Mouse (Mus musculus) limb, embryonic 10.5 days (tissue): ENCODE data around the gene Foxp1. TPM values are rescaled to one million over a fixed set of nuclear protein-coding genes. Genes with fewer than 3 reads are reported as not detected.

Source experiments
- DNase-seq: peaks from one replicate; pipeline ENCODE4 v3.0.0-alpha.2; 2017; ENCODE audit warnings: low spot score
- H3K27ac ChIP-seq: fragments of 300-500 bp; sonication (generic); 2 replicates; pipeline ENCODE4 v1.5.1; 2016; ENCODE audit warnings: mild to moderate bottlenecking
- H3K27me3 ChIP-seq: fragments of 300-500 bp; sonication (generic); 2 replicates; pipeline ENCODE4 v1.6.1; 2016; ENCODE audit warnings: low read depth, mild to moderate bottlenecking; ENCODE audit not compliant: poor library complexity, severe bottlenecking
- H3K36me3 ChIP-seq: fragments of 300-500 bp; sonication (generic); 2 replicates; pipeline ENCODE4 v1.6.1; 2016; ENCODE audit warnings: mild to moderate bottlenecking, moderate library complexity
- H3K4me1 ChIP-seq: fragments of 300-500 bp; sonication (generic); 2 replicates; pipeline ENCODE4 v1.6.1; 2016
- H3K4me3 ChIP-seq: fragments of 300-500 bp; sonication (generic); 2 replicates; pipeline ENCODE4 v1.5.1; 2016; ENCODE audit warnings: mild to moderate bottlenecking, moderate library complexity
- H3K9me3 ChIP-seq: fragments of 300-500 bp; sonication (generic); replicated peaks from 2 replicates; pipeline ENCODE4 v1.6.1; 2016; ENCODE audit warnings: mild to moderate bottlenecking
- WGBS: fragments of 180-500 bp; shearing (Covaris S2); methylation state at CpG from one replicate; pipeline ENCODE4 v1.1.7; 2016; 5-methylcytosine and 5-hydroxymethylcytosine counted together
- polyA plus RNA-seq: library from polyadenylated mRNA; unstranded; fragments of >200 nt; fragmentation: Nextera tagmentation; extraction: Ambion mirVana; gene quantifications from 2 replicates; pipeline ENCODE4 v1.2.1, GENCODE M21; 2016

Gene Foxp1
- 30.6 and 47.3 TPM in 2 replicates for polyA plus RNA-seq

DNA sequence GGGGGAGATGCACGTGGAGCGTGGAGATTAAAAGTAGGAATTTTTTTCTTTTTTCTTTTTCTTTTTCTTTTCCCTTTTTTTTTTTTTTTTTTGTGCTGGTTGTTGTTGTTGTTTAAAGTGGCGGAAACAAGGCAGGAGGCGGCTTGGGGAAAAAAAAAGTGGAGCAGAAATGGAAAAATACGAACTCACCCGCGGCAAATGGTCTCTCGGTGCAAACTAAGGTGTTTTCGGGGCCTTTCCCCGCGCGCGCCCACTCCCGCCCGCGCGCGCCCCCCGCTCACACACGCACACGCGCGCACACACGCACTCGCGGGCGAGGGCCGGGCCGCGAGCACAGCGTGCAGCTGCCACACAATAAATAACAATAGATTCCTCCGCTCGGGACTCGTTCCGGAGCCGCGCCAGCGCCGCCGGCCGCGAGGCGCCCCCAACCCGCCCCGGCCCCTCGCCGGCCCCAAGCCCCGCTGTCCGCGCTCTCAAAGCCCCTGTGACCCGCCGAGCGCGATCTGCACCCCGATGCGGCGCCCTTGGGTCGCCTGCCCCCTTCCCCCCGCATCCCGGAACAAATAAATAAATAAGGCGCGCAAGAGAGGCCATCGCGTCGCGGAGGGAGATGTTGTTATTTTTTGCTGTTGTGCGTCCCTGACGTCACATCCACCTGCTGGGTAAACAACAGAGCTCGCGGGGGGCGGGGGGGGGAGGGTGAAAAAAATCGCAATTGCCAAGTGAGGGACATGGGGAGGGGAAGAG, at the start of gene Foxp1:
TSS of gene Foxp1 (minus strand) at position 363 of the 750 bp plus-strand sequence.
- Histone ChIP-seq H3K9me3 (0 out of 2 replicates have a peak, but pooled peaks cover 2% of the 10 kb centered on the region), H3K4me3 (peak within 1 kb of the TSS; percentile 84), H3K27me3 (peaks cover 22% of the 10 kb centered on the region), H3K27ac (peak within 1 kb of the TSS; percentile 97), H3K36me3 (peaks cover 13% of the 10 kb centered on the region), H3K4me1 (peaks cover 39% of the 10 kb centered on the region)
- peak; percentile 83 for DNase-seq
- under 1% methylated on average over 72 of the region's 72 CpGs for WGBS

DNA sequence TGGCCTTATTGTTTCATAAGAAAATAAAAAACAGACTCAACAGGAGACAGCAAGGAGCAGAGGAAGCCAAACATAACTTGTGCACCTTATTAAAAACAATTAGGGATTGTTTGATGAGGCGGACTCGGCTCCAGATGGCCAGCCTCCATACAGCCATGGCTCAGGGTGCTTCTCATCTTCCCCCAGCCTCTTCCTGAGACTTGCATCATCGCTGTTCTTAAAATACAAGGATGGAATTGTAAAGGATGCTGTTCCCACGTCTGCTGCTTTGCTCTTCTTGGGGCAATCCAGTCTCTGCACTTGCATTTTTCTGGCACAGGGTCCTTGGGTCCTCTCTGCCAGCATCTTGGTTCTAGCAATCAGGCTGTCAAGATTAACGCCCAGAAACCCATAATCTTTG, 49.5 kb upstream of the Foxp1 start:
- DNase-seq, result no peak
- Histone ChIP-seq H3K36me3 (no peaks in the 10 kb centered on the region), H3K27me3 (no peaks in the 10 kb centered on the region), H3K9me3 (no peaks in the 10 kb centered on the region), H3K4me3 (no peak overlapping the region), H3K4me1 (peaks cover 4% of the 10 kb centered on the region; the same call in 1 of the 2 replicates), H3K27ac (no peak overlapping the region)
- WGBS, result 77% methylated on average over 5 of the region's 5 CpGs

DNA sequence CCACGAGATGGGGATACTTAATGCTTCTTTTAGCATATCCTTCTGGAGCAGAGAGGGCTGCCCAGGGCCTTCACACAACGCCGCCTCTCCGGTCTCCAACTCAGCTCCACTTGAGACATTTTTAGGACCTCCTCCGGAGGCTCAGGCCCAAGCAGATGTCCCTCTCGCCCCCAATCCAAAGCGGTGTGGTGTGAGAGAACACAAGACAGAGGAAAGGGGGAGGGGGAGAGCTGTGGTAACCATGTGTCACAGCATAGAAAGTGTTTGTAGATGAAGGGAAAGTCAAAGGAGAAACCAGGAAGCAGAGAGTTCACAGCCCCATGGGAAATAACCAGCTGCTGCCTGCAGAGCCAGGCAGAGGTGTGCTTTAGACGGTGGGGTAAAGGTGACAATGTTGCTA, 44.4 kb upstream of the Foxp1 start:
- Histone ChIP-seq H3K4me1 (peaks cover 9% of the 10 kb centered on the region; the same call in 1 of the 2 replicates), H3K9me3 (no peaks in the 10 kb centered on the region), H3K36me3 (no peaks in the 10 kb centered on the region), H3K4me3 (no peak overlapping the region), H3K27me3 (no peaks in the 10 kb centered on the region), H3K27ac (no peak overlapping the region)
- no peak for DNase-seq
- WGBS, result 56% methylated on average over 8 of the region's 8 CpGs

- no peak for DNase-seq
- WGBS, result 80% methylated on average over 3 of the region's 3 CpGs
- Histone ChIP-seq H3K36me3 (no peaks in the 10 kb centered on the region), H3K4me1 (peaks cover 9% of the 10 kb centered on the region; the same call in 1 of the 2 replicates), H3K4me3 (no peak overlapping the region), H3K27me3 (no peaks in the 10 kb centered on the region), H3K27ac (no peak overlapping the region), H3K9me3 (no peaks in the 10 kb centered on the region)
These were observed 42.2 kb upstream of the Foxp1 start for GRCm38 (mm10) chr6:99564766-99565165.

DNA sequence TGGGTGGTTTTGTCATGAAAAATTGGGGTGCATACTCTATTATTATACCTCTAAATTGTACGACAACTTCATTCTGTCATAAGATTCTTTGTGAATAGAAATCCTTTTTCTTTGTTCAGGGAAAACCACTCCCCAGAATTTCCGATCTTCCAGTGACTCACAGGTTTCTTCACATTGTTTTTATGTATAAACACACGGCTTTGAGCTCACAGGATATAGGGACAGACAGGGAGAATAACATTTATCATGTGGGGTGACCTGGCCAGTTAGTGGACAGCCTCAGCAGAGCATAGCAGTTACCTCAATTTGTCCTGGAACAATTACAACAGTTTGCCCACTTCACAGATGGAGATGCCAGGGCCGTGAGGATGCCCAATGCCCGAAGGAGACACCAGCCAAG, 34.4 kb upstream of the Foxp1 start:
- Histone ChIP-seq H3K36me3 (no peaks in the 10 kb centered on the region), H3K27me3 (no peaks in the 10 kb centered on the region), H3K27ac (no peak overlapping the region), H3K4me1 (no peaks in the 10 kb centered on the region), H3K9me3 (no peaks in the 10 kb centered on the region), H3K4me3 (no peak overlapping the region)
- DNase-seq, result no peak
- WGBS, result 86% methylated on average over 5 of the region's 5 CpGs

GRCm38 (mm10) chr6:99552816-99553215, 30.3 kb upstream of the Foxp1 start:
- 73% methylated on average over 1 of the region's 1 CpGs for WGBS

DNA sequence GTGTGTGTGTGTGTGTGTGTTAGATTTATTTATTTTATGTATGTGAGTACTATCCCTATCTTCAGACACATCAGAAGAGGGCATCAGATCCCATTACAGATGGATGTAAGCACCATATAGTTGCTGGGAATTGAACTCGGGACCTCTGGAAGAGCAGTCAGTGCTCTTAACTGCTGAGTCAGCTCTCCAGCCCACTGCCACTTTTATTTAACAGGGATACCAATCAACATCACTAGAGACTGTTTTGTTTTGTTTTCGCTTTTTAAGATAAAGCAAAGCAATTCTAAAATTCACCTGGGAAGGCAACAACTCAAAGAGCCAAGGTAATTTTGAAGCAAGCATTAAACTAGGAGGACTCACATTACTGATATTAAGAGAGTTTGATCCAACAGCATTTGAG, 23.9 kb upstream of the Foxp1 start:
- no peak for DNase-seq
- H3K4me1 ChIP-seq, result no peaks in the 10 kb centered on the region
- 91% methylated on average over 2 of the region's 2 CpGs for WGBS
- H3K27me3 ChIP-seq, result no peaks in the 10 kb centered on the region
- H3K9me3 ChIP-seq, result no peaks in the 10 kb centered on the region
- H3K36me3 ChIP-seq, result no peaks in the 10 kb centered on the region
- H3K4me3 ChIP-seq, result no peak overlapping the region
- no peak overlapping the region for H3K27ac ChIP-seq

More at GRCm38 (mm10) chr6:99552816-99553215, 30.3 kb upstream of the Foxp1 start:
- Histone ChIP-seq H3K4me3 (no peak overlapping the region), H3K9me3 (no peaks in the 10 kb centered on the region), H3K27ac (no peak overlapping the region), H3K36me3 (no peaks in the 10 kb centered on the region), H3K4me1 (no peaks in the 10 kb centered on the region), H3K27me3 (no peaks in the 10 kb centered on the region)
- no peak for DNase-seq

DNA sequence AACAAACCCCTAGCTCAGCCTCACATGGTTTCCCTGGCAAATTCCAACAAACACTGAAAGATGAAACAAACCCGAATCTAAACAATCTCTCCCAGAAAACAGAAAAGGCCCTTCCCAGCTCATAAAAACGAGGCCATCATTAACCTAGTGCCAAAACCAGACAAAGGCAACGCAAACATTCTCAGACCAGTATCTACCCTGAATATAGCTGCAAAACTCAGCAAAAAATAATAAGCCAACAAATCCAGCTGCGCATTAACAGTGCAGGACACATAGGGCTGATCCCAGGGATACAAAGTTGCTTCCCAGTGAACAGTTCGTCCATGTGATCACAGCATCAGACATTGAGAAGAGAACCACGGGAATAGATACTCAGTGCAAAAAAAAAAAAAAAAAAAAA, 22.9 kb upstream of the Foxp1 start:
- H3K9me3 ChIP-seq, result no peaks in the 10 kb centered on the region
- H3K27ac ChIP-seq, result no peak overlapping the region
- no peaks in the 10 kb centered on the region for H3K36me3 ChIP-seq
- no peaks in the 10 kb centered on the region for H3K4me1 ChIP-seq
- H3K27me3 ChIP-seq, result no peaks in the 10 kb centered on the region
- DNase-seq, result no peak
- no peak overlapping the region for H3K4me3 ChIP-seq
- 62% methylated on average over 6 of the region's 6 CpGs for WGBS

- H3K4me3 ChIP-seq, result no peak overlapping the region
- H3K36me3 ChIP-seq, result no peaks in the 10 kb centered on the region
- no peak overlapping the region for H3K27ac ChIP-seq
- no peaks in the 10 kb centered on the region for H3K9me3 ChIP-seq
- DNase-seq, result no peak
- WGBS, result 42% methylated on average over 3 of the region's 3 CpGs
- H3K4me1 ChIP-seq, result no peaks in the 10 kb centered on the region
- H3K27me3 ChIP-seq, result no peaks in the 10 kb centered on the region
These were observed 18.6 kb upstream of the Foxp1 start for GRCm38 (mm10) chr6:99541105-99541504.

- Histone ChIP-seq H3K27me3 (no peaks in the 10 kb centered on the region), H3K9me3 (no peaks in the 10 kb centered on the region), H3K27ac (no peak overlapping the region), H3K4me3 (no peak overlapping the region), H3K4me1 (no peaks in the 10 kb centered on the region), H3K36me3 (no peaks in the 10 kb centered on the region)
- no peak for DNase-seq
- 80% methylated on average over 6 of the region's 6 CpGs for WGBS
These were observed 18.1 kb upstream of the Foxp1 start for GRCm38 (mm10) chr6:99540653-99541052.

- no peak for DNase-seq
- H3K9me3 ChIP-seq, result no peaks in the 10 kb centered on the region
- 94% methylated on average over 5 of the region's 5 CpGs for WGBS
These were observed 17.6 kb upstream of the Foxp1 start for GRCm38 (mm10) chr6:99540146-99540545.

DNA sequence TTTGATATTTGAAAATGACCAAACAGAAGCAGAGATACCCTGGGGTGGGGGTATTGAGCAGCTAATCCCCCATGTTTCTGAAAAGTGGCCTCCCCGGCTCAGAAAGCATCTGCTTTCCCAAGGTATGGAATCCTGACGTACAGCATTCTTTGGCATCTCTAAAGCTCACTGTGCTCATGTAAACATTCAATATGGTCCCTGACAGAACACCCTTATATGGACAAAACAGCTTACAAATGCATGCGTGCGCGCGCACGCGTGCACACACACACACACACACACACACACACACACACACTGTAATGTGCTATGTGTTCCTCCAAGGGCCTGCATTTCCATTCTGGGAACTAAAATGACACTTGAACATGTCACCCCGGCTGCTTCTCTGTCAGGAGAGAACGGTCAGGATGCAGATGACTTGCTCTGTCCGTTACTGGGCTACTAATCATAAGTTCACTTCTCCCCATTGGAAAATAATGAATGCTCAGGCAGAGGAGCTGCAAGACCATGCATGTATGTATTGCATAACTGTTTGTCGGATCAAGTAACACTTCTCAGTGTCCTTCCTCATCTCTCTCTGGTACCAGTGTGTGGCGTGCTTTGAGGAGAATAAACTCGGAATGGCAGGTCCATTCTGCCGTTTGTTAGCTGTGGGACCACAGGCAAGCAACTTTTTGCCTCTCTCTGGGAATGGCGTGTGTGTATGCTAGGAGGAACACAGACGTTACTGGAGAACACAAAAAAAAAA, 15.8 kb upstream of the Foxp1 start:
- WGBS, result 86% methylated on average over 17 of the region's 17 CpGs
- Histone ChIP-seq H3K27me3 (no peaks in the 10 kb centered on the region), H3K36me3 (no peaks in the 10 kb centered on the region), H3K4me3 (no peak overlapping the region), H3K27ac (no peak overlapping the region), H3K4me1 (no peaks in the 10 kb centered on the region), H3K9me3 (no peaks in the 10 kb centered on the region)
- no peak for DNase-seq

More at GRCm38 (mm10) chr6:99540146-99540545, 17.6 kb upstream of the Foxp1 start:
- Histone ChIP-seq H3K4me3 (no peak overlapping the region), H3K36me3 (no peaks in the 10 kb centered on the region), H3K27me3 (no peaks in the 10 kb centered on the region), H3K27ac (no peak overlapping the region), H3K4me1 (no peaks in the 10 kb centered on the region)

- Histone ChIP-seq H3K9me3 (no peaks in the 10 kb centered on the region), H3K4me3 (no peak overlapping the region), H3K27ac (no peak overlapping the region), H3K36me3 (no peaks in the 10 kb centered on the region), H3K4me1 (peaks cover 9% of the 10 kb centered on the region), H3K27me3 (0 out of 2 replicates have a peak, but pooled peaks cover 6% of the 10 kb centered on the region)
- WGBS, result 64% methylated on average over 5 of the region's 5 CpGs
- DNase-seq, result no peak
These were observed 11.8 kb upstream of the Foxp1 start for GRCm38 (mm10) chr6:99534211-99534745.
